Mouse (Mus musculus): ENCODE data around the gene Actn1. TPM values are rescaled to one million over a fixed set of nuclear protein-coding genes. Genes with fewer than 3 reads are reported as not detected.

Gene Actn1
- polyA plus RNA-seq, 1 experiment from 2014 or later: 46.5 TPM

DNA sequence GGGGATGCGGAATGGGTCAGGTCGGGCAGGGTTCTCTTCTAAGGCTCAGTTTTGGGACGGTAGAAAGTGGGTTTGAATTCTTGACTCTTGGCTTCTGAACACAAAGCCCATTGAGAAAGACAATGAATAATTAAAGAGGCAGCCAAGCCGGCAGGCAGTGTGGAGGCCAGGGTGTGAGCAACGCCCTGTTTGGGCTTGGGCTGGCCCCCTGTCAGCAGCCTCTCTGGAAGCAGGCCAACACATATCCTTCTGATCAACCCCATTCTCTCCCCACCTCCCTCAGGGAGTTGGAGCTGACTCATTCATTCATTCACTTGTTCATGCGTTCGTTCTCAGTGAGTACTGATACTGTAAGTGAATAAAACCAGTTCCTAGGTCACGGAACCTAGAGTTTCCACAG, 36.7 kb downstream of the Actn1 start:
- H3K27ac ChIP-seq: peak overlapping the region; percentile 65; the same call in 1 of the 2 replicates
- H3K4me3 ChIP-seq: no peak overlapping the region
- no peak overlapping the region for H3K9ac ChIP-seq
- no peak for ATAC-seq (ENCODE audit: insufficient number of reproducible peaks, insufficient read depth, low FRiP score, low TSS enrichment)
- H3K4me1 ChIP-seq: peaks cover 60% of the 10 kb centered on the region
- no peaks in the 10 kb centered on the region for H3K36me3 ChIP-seq
- H3K27me3 ChIP-seq: no peaks in the 10 kb centered on the region
- no peak overlapping the region for H3K4me2 ChIP-seq (replicated peaks)
- 33% methylated on average over 8 of the region's 8 CpGs for WGBS
- H3K9me3 ChIP-seq: no peaks in the 10 kb centered on the region

- no peak overlapping the region for H3K9ac ChIP-seq
- no peak overlapping the region for H3K27ac ChIP-seq
Measured at GRCm38 (mm10) chr12:80222473-80222872, 37.7 kb downstream of the Actn1 start.

DNA sequence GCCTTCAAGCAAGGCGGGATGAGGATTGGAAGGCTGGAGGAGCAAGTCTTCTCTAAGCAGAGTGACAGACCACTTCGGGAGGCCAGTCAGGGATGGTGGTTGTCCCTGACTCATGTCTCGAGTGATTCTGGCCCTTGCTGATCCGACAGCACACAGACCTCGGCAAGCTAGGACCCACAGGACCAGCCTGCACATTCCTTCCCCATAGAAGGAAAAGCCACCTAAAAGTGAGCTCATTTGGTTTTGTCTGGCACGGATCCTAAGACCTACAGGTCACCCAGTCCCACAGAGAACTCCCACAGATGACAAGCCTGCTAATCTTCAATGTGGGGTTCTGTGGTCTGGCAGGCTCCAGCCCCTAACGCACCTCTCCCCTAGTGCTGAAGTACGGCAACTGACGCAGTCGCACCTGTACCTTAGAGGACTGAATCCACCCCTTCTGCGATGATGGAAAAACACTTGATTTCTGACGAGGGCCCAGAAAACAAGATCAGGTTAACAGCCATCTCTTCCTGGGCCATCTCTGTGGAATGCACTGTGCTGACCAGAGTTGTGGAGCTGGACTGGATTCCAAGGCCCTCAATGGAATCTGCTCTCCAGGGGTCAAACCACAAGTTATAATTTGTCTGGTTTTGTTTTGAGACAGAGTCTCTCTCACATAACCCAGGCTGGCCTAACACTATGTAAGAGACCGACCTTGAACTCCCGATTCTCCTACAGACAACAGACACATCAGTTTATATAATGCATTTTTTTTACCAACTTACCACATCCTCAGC, 39.7 kb downstream of the Actn1 start:
- H3K27ac ChIP-seq: no peak overlapping the region; the same call in 1 of the 2 replicates
- no peaks in the 10 kb centered on the region for H3K27me3 ChIP-seq
- no peaks in the 10 kb centered on the region for H3K36me3 ChIP-seq
- H3K9ac ChIP-seq: no peak overlapping the region
- peaks cover 55% of the 10 kb centered on the region for H3K4me1 ChIP-seq
- WGBS: 82% methylated on average over 14 of the region's 14 CpGs
- no peaks in the 10 kb centered on the region for H3K9me3 ChIP-seq
- no peak overlapping the region for H3K4me3 ChIP-seq
- no peak for ATAC-seq (ENCODE audit: insufficient number of reproducible peaks, insufficient read depth, low FRiP score, low TSS enrichment)
- H3K4me2 ChIP-seq (replicated peaks): no peak overlapping the region

More at GRCm38 (mm10) chr12:80222473-80222872, 37.7 kb downstream of the Actn1 start:
- Histone ChIP-seq H3K27me3 (no peaks in the 10 kb centered on the region), H3K9me3 (no peaks in the 10 kb centered on the region), H3K4me3 (no peak overlapping the region), H3K4me2 (replicated peaks) (no peak overlapping the region), H3K4me1 (peaks cover 60% of the 10 kb centered on the region), H3K36me3 (no peaks in the 10 kb centered on the region)
- no peak for ATAC-seq (ENCODE audit: insufficient number of reproducible peaks, insufficient read depth, low FRiP score, low TSS enrichment)
- WGBS: 92% methylated on average over 3 of the region's 3 CpGs

- no peak for ATAC-seq (ENCODE audit: insufficient number of reproducible peaks, insufficient read depth, low FRiP score, low TSS enrichment)
- no peak overlapping the region for H3K9ac ChIP-seq
- no peak overlapping the region for H3K27ac ChIP-seq
- WGBS: 81% methylated on average over 3 of the region's 3 CpGs
- H3K4me3 ChIP-seq: no peak overlapping the region
- no peaks in the 10 kb centered on the region for H3K36me3 ChIP-seq
- H3K4me2 ChIP-seq (replicated peaks): no peak overlapping the region
- peaks cover 57% of the 10 kb centered on the region for H3K4me1 ChIP-seq
- no peaks in the 10 kb centered on the region for H3K27me3 ChIP-seq
- no peaks in the 10 kb centered on the region for H3K9me3 ChIP-seq
Measured at GRCm38 (mm10) chr12:80218784-80219183, 41.4 kb downstream of the Actn1 start.

DNA sequence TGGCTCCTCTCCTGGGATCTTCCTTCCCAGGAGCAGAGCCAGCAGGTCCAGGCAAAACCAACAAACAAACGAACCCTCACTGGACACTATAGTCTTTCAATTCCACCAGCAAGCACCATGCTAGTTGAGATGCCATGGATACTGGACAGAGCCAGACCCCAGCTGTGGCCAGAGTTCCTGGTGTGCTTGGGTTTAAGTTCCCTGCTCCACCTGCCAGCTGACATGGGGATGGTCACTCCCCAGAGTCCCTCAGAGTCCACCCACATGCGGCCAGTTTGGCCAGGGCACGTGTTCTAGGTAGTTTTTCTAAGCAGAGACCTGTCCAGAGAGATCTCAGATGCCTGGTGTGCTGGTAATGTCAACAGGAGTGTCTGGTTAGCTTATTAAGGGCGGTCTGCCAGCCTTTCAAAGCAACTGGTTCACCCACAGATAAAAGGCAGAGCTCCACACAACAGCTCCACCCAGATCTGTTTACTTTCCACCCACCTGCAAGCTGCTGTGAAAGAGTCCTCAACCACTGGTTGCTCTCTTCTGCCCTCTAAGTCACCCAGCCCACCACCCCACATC, 42.0 kb downstream of the Actn1 start:
- Histone ChIP-seq H3K4me1 (peaks cover 57% of the 10 kb centered on the region), H3K36me3 (no peaks in the 10 kb centered on the region), H3K27ac (no peak overlapping the region), H3K4me2 (replicated peaks) (no peak overlapping the region), H3K9me3 (no peaks in the 10 kb centered on the region), H3K9ac (no peak overlapping the region), H3K27me3 (no peaks in the 10 kb centered on the region), H3K4me3 (no peak overlapping the region)
- WGBS: 67% methylated on average over 4 of the region's 4 CpGs
- no peak for ATAC-seq (ENCODE audit: insufficient number of reproducible peaks, insufficient read depth, low FRiP score, low TSS enrichment)

GRCm38 (mm10) chr12:80217049-80217448, 43.1 kb downstream of the Actn1 start:
- no peaks in the 10 kb centered on the region for H3K9me3 ChIP-seq
- no peaks in the 10 kb centered on the region for H3K36me3 ChIP-seq
- H3K9ac ChIP-seq: no peak overlapping the region
- no peak for ATAC-seq (ENCODE audit: insufficient number of reproducible peaks, insufficient read depth, low FRiP score, low TSS enrichment)
- H3K4me2 ChIP-seq (replicated peaks): no peak overlapping the region
- H3K27ac ChIP-seq: no peak overlapping the region
- 67% methylated on average over 3 of the region's 3 CpGs for WGBS
- no peaks in the 10 kb centered on the region for H3K27me3 ChIP-seq
- no peak overlapping the region for H3K4me3 ChIP-seq
- H3K4me1 ChIP-seq: peaks cover 53% of the 10 kb centered on the region

- no peaks in the 10 kb centered on the region for H3K27me3 ChIP-seq
- H3K27ac ChIP-seq: 0 out of 2 replicates have a peak overlapping the region, but pooled peaks have one; percentile 37
- H3K9ac ChIP-seq: no peak overlapping the region
- H3K4me3 ChIP-seq: no peak overlapping the region
- WGBS: 65% methylated on average over 6 of the region's 6 CpGs
- no peak overlapping the region for H3K4me2 ChIP-seq (replicated peaks)
- no peak for ATAC-seq (ENCODE audit: insufficient number of reproducible peaks, insufficient read depth, low FRiP score, low TSS enrichment)
- H3K9me3 ChIP-seq: no peaks in the 10 kb centered on the region
- H3K36me3 ChIP-seq: no peaks in the 10 kb centered on the region
- H3K4me1 ChIP-seq: peaks cover 60% of the 10 kb centered on the region
Measured at GRCm38 (mm10) chr12:80216258-80216881, 43.8 kb downstream of the Actn1 start.

- no peak for ATAC-seq (ENCODE audit: insufficient number of reproducible peaks, insufficient read depth, low FRiP score, low TSS enrichment)
- H3K4me1 ChIP-seq: peaks cover 65% of the 10 kb centered on the region
- no peak overlapping the region for H3K4me2 ChIP-seq (replicated peaks)
- 0 out of 2 replicates have a peak overlapping the region, but pooled peaks have one; percentile 18 for H3K27ac ChIP-seq
- H3K27me3 ChIP-seq: no peaks in the 10 kb centered on the region
- no peak overlapping the region for H3K9ac ChIP-seq
- no peak overlapping the region for H3K4me3 ChIP-seq
- H3K9me3 ChIP-seq: no peaks in the 10 kb centered on the region
- H3K36me3 ChIP-seq: peaks cover 4% of the 10 kb centered on the region; the same call in 1 of the 2 replicates
- WGBS: 66% methylated on average over 8 of the region's 8 CpGs
Measured at GRCm38 (mm10) chr12:80213810-80214209, 46.4 kb downstream of the Actn1 start.

DNA sequence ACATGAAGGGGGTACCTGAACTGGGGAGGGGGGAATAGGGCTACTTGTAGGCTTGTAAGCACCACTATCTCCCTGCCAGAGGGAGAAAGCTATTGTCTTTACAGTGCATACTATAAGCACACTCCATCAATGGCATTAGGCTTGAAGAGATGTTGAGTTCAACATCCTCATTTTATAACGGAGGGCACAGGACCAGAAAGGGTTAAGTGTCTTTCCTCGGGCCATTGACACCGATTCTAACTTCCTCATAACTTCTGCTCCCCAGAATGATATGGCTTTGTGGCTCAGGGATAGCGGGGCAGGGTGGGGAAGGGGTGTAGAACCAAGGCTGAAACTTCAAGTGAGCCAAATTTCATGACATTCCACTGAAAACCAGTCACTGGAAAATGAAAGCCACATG, 46.9 kb downstream of the Actn1 start:
- WGBS: 38% methylated on average over 4 of the region's 4 CpGs
- Histone ChIP-seq H3K27ac (no peak overlapping the region), H3K4me3 (no peak overlapping the region), H3K9ac (no peak overlapping the region), H3K27me3 (no peaks in the 10 kb centered on the region), H3K36me3 (peaks cover 4% of the 10 kb centered on the region; the same call in 1 of the 2 replicates), H3K9me3 (no peaks in the 10 kb centered on the region), H3K4me1 (peaks cover 68% of the 10 kb centered on the region), H3K4me2 (replicated peaks) (no peak overlapping the region)
- ATAC-seq (ENCODE audit: insufficient number of reproducible peaks, insufficient read depth, low FRiP score, low TSS enrichment): no peak

GRCm38 (mm10) chr12:80210791-80211612, 49.2 kb downstream of the Actn1 start:
- peaks cover 51% of the 10 kb centered on the region for H3K4me1 ChIP-seq
- peaks cover 14% of the 10 kb centered on the region for H3K36me3 ChIP-seq
- ATAC-seq (ENCODE audit: insufficient number of reproducible peaks, insufficient read depth, low FRiP score, low TSS enrichment): no peak
- no peak overlapping the region for H3K27ac ChIP-seq
- no peak overlapping the region for H3K4me2 ChIP-seq (replicated peaks)
- H3K9ac ChIP-seq: no peak overlapping the region
- no peaks in the 10 kb centered on the region for H3K27me3 ChIP-seq
- 61% methylated on average over 4 of the region's 4 CpGs for WGBS
- H3K9me3 ChIP-seq: no peaks in the 10 kb centered on the region
- H3K4me3 ChIP-seq: no peak overlapping the region

GRCm38 (mm10) chr12:80209914-80210313, 50.3 kb downstream of the Actn1 start:
- H3K9me3 ChIP-seq: no peaks in the 10 kb centered on the region
- no peak overlapping the region for H3K4me3 ChIP-seq
- ATAC-seq (ENCODE audit: insufficient number of reproducible peaks, insufficient read depth, low FRiP score, low TSS enrichment): no peak
- H3K27me3 ChIP-seq: no peaks in the 10 kb centered on the region
- H3K9ac ChIP-seq: no peak overlapping the region
- peaks cover 24% of the 10 kb centered on the region for H3K36me3 ChIP-seq
- 64% methylated on average over 4 of the region's 4 CpGs for WGBS
- H3K4me1 ChIP-seq: peaks cover 46% of the 10 kb centered on the region
- H3K4me2 ChIP-seq (replicated peaks): no peak overlapping the region
- H3K27ac ChIP-seq: no peak overlapping the region
